Mouse (Mus musculus) neural tube, embryonic 13.5 days (tissue): Measurements from ENCODE around the gene Cdca5. TPM values are rescaled to one million over a fixed set of nuclear protein-coding genes. Genes with fewer than 3 reads are reported as not detected.

ENCODE experiments used
- ATAC-seq: fragments of 200-750 bp; cut with Nextera tagmentation; 2 replicates; pipeline ENCODE4 v1.8.0; 2017; ENCODE audit warnings: low read depth, mild to moderate bottlenecking, moderate TSS enrichment, moderate library complexity
- H3K27ac ChIP-seq: fragments of 300-500 bp; sonication (generic); replicated peaks from 2 replicates; pipeline ENCODE4 v1.5.1; 2015; ENCODE audit warnings: moderate library complexity, mild to moderate bottlenecking, inconsistent platforms
- H3K27me3 ChIP-seq: fragments of 300-500 bp; sonication (generic); 2 replicates; pipeline ENCODE4 v1.6.1; 2015; ENCODE audit warnings: mild to moderate bottlenecking, inconsistent platforms
- H3K36me3 ChIP-seq: fragments of 300-500 bp; sonication (generic); 2 replicates; pipeline ENCODE4 v1.6.1; 2015; ENCODE audit warnings: mild to moderate bottlenecking, inconsistent platforms
- H3K4me1 ChIP-seq: fragments of 300-500 bp; sonication (generic); replicated peaks from 2 replicates; pipeline ENCODE4 v1.6.1; 2015; ENCODE audit warnings: inconsistent platforms
- H3K4me2 ChIP-seq: fragments of 300-500 bp; sonication (generic); 2 replicates; pipeline ENCODE4 v1.6.1; 2015; ENCODE audit warnings: inconsistent platforms, mild to moderate bottlenecking, moderate library complexity
- H3K4me3 ChIP-seq: fragments of 300-500 bp; sonication (generic); 2 replicates; pipeline ENCODE4 v1.5.1; 2015; ENCODE audit warnings: mild to moderate bottlenecking, inconsistent platforms
- H3K9ac ChIP-seq: fragments of 300-500 bp; sonication (generic); 2 replicates; pipeline ENCODE4 v1.6.1; 2015; ENCODE audit warnings: moderate library complexity, mild to moderate bottlenecking, inconsistent platforms
- H3K9me3 ChIP-seq: fragments of 300-500 bp; sonication (generic); 2 replicates; pipeline ENCODE4 v1.6.1; 2016; ENCODE audit warnings: inconsistent platforms
- WGBS: fragments of 180-500 bp; shearing (Covaris S2); methylation state at CpG from one replicate; pipeline ENCODE4 v1.1.7; 2015; 5-methylcytosine and 5-hydroxymethylcytosine counted together
- polyA plus RNA-seq: library from polyadenylated mRNA; unstranded; fragments of >200 nt; fragmentation: Nextera tagmentation; extraction: Ambion mirVana; gene quantifications from 2 replicates; pipeline ENCODE4 v1.2.1, GENCODE M21; 2015

The Cdca5 gene
- polyA plus RNA-seq, 1 experiment from 2014 or later: 6.4 TPM

DNA sequence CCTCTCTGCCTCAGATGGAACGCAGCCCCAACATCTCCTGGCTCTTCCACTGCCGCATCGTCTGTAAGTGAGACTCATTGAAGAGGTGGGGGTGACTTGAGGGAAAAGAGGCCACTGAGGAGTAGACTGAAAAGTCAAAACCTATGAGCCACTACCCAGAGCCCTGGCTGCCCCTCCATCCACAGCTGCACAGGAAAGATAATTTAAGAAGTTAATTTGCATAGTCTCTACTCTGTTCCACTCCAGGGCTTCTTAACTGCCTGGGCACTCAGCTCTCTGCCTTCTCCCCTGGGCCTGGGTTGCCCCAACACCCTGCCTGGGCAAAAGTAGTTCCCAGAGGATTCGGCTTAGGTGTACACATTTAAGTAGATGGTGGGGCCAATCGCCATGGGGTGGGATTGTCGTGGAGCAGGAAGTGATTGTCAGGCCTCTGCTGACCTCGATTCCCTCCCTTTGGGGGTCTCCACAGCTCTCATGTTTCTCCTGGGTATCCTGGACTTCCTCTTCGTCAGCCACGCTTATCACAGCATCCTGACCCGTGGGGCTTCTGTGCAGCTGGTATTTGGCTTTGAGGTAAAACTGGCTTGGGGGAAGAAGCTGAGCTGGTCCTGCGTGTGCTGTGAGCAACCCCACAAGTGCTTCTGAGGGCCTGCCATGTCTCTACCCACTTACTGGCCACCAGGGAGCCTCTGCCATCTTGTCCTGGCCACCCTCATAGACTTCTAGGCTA lies 35.9 kb upstream of the Cdca5 start:
- Histone ChIP-seq H3K4me3 (peak overlapping the region; percentile 88; the same call in 1 of the 2 replicates), H3K9me3 (no peaks in the 10 kb centered on the region), H3K27ac (no peak overlapping the region), H3K4me1 (peaks cover 27% of the 10 kb centered on the region), H3K36me3 (peaks cover 59% of the 10 kb centered on the region), H3K4me2 (peak overlapping the region; percentile 99; the same call in 1 of the 2 replicates), H3K27me3 (no peaks in the 10 kb centered on the region), H3K9ac (no peak overlapping the region)
- ATAC-seq: no peak
- 91% methylated on average over 11 of the region's 11 CpGs for WGBS

DNA sequence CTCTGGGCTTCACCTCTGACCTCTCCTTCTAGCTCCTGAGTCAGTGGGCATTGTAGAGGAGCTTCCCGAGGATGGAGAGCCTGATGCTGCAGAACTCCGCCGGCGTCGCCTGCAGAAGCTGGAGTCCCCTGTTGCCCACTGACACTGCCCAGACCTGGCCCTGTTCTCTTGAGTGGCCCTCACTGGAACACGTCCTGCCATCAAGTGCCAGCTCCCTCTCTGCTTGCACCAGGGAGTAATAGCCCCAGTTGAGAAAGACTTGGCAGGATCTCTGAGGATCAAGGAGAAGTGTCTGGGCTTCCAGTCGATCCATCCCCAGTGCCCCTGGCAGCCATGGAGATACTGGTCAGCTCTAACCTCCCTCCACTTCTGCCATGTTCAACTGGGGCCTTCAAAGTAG lies 32.3 kb upstream of the Cdca5 start:
- no peak for ATAC-seq
- Histone ChIP-seq H3K4me1 (peaks cover 25% of the 10 kb centered on the region), H3K4me2 (no peak overlapping the region), H3K36me3 (peaks cover 80% of the 10 kb centered on the region), H3K9me3 (no peaks in the 10 kb centered on the region), H3K27me3 (no peaks in the 10 kb centered on the region), H3K27ac (no peak overlapping the region), H3K4me3 (no peak overlapping the region), H3K9ac (0 out of 2 replicates have a peak overlapping the region, but pooled peaks have one; percentile 22)
- WGBS: 81% methylated on average over 7 of the region's 7 CpGs

DNA sequence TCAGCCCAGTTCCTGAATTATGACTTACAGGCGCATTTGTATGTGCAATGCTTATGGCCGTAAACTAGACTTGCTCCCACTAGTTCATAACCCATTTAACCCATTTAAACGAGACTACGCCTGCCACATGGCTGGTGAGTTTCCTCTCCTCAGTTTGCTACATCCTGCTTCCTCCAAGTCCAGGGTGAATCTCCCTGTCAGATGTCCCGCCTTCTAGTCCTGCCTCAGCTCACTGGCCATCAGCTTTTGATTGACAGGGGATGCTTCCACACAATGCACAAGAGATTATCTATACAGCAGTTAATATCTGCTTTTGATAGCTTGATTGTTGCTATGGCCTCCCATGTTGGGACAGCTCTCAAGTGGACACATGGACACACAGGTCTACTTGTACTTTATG lies 30.5 kb upstream of the Cdca5 start:
- H3K4me3 ChIP-seq: no peak overlapping the region
- 92% methylated on average over 5 of the region's 5 CpGs for WGBS
- peaks cover 21% of the 10 kb centered on the region for H3K4me1 ChIP-seq
- H3K9me3 ChIP-seq: no peaks in the 10 kb centered on the region
- no peaks in the 10 kb centered on the region for H3K27me3 ChIP-seq
- ATAC-seq: no peak
- H3K27ac ChIP-seq: no peak overlapping the region
- no peak overlapping the region for H3K9ac ChIP-seq
- H3K36me3 ChIP-seq: peaks cover 72% of the 10 kb centered on the region
- H3K4me2 ChIP-seq: no peak overlapping the region

DNA sequence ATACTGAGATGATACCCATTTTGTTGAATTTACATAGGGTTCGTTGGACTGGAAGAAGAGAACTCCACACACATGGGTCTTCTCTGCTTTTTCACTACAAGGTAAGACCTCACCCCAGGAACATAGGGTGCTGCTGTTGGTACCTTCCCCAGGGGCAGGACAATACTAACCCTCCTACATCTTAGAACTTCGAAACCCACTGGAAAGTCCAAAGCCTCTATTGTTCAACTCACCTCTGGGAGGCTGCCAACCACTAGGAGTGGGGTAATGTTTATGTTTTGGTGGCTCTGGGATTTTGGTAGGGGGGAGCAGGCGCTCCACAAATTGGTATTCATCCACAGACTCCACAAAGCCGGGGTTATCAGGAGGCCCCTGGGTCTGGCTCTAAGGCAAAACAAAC lies 28.1 kb upstream of the Cdca5 start:
- 64% methylated on average over 4 of the region's 4 CpGs for WGBS
- peak overlapping the region; percentile 92 for H3K4me3 ChIP-seq
- peaks cover 29% of the 10 kb centered on the region for H3K4me1 ChIP-seq
- H3K9ac ChIP-seq: peak overlapping the region; percentile 96
- H3K27ac ChIP-seq: no peak overlapping the region
- no peak for ATAC-seq
- peaks cover 57% of the 10 kb centered on the region for H3K36me3 ChIP-seq
- H3K9me3 ChIP-seq: no peaks in the 10 kb centered on the region
- H3K4me2 ChIP-seq: peak overlapping the region; percentile 87
- no peaks in the 10 kb centered on the region for H3K27me3 ChIP-seq

DNA sequence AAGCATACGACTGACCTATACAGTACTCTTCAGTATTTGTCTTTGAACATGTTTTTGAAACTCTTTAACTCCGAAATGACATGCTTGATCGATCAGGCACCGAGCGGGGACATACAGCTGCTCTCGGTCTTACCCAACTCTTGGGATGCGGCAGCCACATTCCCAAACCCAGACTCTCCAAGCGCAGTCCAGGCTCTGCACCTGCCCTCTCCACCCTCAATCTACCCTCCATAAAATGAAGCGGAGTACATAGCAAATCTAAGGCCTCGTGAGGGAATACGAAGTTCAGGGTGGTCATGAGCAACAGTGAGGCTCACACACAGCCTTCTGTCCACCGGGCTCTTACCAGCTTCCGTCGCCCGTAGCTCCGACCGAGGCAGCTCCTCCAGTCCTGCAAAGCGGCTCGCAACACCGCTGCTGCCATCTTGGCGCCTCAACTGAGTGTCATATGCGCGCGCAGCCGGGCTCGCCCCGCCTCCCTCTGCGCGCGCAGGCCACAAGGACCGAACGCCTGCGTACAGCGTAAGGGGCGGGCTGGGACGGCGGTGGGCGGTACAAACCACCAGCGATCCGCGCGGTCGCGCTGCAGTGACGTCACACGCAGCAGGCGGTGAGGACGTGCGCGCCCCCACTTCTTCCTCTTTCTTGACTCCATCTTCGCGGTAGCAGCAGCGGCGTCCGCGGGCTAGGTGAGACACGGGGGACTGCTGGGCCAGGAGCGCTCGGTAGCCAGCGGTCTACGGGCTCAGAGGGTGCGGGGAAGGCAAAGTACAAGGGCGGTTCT lies 27.3 kb upstream of the Cdca5 start, which contains the start of the genes Mrpl49 and Fau:
Mrpl49 (minus strand) TSS at position 473 of the 784 bp plus-strand sequence.
Fau (plus strand) TSS at position 532 of the 784 bp plus-strand sequence.
- peaks cover 37% of the 10 kb centered on the region for H3K4me1 ChIP-seq
- no peaks in the 10 kb centered on the region for H3K27me3 ChIP-seq
- peak within 1 kb of the TSS; percentile 92 for H3K4me3 ChIP-seq
- peak; percentile 86 for ATAC-seq
- H3K36me3 ChIP-seq: peaks cover 49% of the 10 kb centered on the region
- H3K9ac ChIP-seq: peak within 1 kb of the TSS; percentile 96
- peak within 1 kb of the TSS; percentile 87 for H3K27ac ChIP-seq
- WGBS: under 1% methylated on average over 62 of the region's 63 CpGs
- H3K4me2 ChIP-seq: peak within 1 kb of the TSS; percentile 87
- H3K9me3 ChIP-seq: no peaks in the 10 kb centered on the region

DNA sequence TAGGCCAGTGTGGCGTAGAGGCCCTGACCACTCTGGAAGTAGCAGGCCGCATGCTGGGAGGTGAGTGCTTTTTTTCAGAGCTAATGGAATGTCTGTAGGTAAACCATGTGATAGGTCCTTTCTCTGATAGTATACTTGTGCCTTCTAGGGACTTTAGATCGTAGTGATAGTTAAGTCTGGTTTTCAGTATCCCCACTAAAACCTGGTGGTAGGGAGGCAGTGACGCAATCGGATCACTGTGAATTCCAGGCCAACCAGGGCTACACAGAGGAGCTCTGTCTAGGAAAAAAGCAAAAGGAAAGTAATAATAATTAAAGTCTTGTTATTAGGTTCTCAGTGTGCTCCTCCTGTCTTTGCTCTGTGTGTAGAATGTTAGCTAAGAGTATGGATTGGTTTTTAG lies 26.3 kb upstream of the Cdca5 start:
- Histone ChIP-seq H3K27ac (peak overlapping the region; percentile 87; the same call in 1 of the 2 replicates), H3K4me3 (peak overlapping the region; percentile 92), H3K9me3 (no peaks in the 10 kb centered on the region), H3K9ac (peak overlapping the region; percentile 96), H3K4me2 (peak overlapping the region; percentile 86), H3K4me1 (peaks cover 47% of the 10 kb centered on the region), H3K27me3 (no peaks in the 10 kb centered on the region), H3K36me3 (peaks cover 43% of the 10 kb centered on the region)
- ATAC-seq: no peak
- WGBS: 32% methylated on average over 5 of the region's 5 CpGs

DNA sequence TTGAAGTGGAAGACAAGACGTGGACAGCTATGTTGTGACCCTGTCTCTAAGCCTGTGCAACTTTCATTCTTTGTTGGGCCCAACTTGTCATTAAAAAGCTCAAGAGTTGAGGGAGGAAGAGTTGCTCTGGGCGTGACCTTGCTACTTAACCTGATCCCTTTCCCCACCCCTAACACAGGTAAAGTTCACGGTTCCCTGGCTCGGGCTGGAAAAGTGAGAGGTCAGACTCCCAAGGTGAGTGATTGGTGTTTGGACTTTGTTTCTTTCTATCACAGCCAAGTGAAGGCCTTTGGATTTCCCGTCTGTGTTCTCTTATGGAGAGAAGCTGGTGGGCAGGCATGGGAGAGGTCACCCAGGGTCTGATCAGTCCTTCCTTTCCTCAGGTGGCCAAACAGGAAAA lies 25.8 kb upstream of the Cdca5 start:
- 87% methylated on average over 5 of the region's 5 CpGs for WGBS
- H3K4me3 ChIP-seq: peak overlapping the region; percentile 92
- no peak for ATAC-seq
- H3K36me3 ChIP-seq: peaks cover 39% of the 10 kb centered on the region
- H3K9me3 ChIP-seq: no peaks in the 10 kb centered on the region
- H3K27ac ChIP-seq: no peak overlapping the region
- peak overlapping the region; percentile 96; the same call in 1 of the 2 replicates for H3K9ac ChIP-seq
- peaks cover 50% of the 10 kb centered on the region for H3K4me1 ChIP-seq
- no peaks in the 10 kb centered on the region for H3K27me3 ChIP-seq
- peak overlapping the region; percentile 86 for H3K4me2 ChIP-seq

DNA sequence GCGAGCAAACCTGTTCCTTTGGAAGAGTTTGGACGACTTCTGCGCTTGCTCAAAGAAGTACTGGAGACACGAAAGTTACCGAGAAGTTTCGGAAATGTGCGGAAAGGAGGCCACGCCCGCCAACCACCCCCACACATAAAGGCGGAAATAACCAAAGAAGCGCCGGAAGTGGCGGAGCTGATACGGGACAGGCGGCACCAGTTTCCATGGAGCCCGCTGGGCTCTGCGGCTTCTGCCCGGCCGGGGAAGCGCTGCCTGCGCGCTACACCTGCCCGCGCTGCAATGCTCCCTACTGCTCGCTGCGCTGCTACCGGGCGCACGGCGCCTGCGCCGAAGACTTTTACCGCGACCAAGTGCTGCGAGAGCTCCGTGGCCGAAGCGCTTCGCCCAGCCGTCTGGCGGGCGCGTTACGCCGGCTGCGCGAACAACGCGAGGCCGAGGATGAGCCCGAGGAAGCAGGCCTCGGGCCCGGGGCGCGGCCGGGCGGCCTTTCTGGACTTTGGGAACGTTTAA lies 23.7 kb upstream of the Cdca5 start, which contains the start of gene Znhit2:
Znhit2 (plus strand) TSS at position 172 of the 513 bp plus-strand sequence.
- under 1% methylated on average over 58 of the region's 58 CpGs for WGBS
- Histone ChIP-seq H3K27ac (peak within 1 kb of the TSS; percentile 94), H3K9me3 (no peaks in the 10 kb centered on the region), H3K4me1 (peaks cover 55% of the 10 kb centered on the region), H3K36me3 (peaks cover 19% of the 10 kb centered on the region), H3K4me3 (peak within 1 kb of the TSS; percentile 88), H3K27me3 (no peaks in the 10 kb centered on the region), H3K9ac (peak within 1 kb of the TSS; percentile 97), H3K4me2 (peak within 1 kb of the TSS; percentile 100)
- peak; percentile 70 for ATAC-seq

DNA sequence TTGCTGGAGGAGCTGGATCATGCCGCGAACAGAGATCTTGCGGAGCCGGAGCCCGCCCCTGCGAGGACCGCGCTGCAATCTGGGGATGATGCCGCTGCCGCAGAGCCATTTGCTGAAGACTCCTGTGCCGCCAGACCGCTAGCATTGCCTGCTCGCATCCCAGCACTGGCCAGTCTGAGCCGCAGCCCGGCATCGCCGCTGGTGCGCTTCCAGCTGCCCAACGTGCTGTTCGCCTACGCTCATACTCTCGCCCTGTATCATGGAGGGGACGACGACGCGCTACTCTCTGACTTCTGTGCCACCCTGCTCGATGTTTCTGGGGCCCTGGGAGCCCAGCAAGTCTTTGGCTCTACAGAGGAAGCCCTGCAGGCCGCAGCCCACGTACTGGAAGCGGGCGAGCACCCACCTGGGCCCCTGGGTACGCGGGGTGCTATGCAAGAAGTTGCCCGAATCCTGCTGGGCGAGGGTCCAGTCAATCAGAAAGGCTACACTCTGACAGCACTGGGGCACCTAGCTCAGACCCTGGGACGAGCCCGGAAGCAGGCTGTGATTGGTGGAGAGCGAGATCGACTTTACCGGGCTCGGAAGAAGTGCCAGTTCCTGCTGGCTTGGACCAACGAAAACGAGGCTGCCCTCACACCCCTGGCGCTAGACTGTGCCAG lies 23.0 kb upstream of the Cdca5 start:
- peak overlapping the region; percentile 100 for H3K4me2 ChIP-seq
- peak; percentile 2; the same call in 1 of the 2 replicates for ATAC-seq
- H3K27me3 ChIP-seq: no peaks in the 10 kb centered on the region
- peak overlapping the region; percentile 88 for H3K4me3 ChIP-seq
- peaks cover 55% of the 10 kb centered on the region for H3K4me1 ChIP-seq
- WGBS: 2% methylated on average over 44 of the region's 44 CpGs
- H3K27ac ChIP-seq: peak overlapping the region; percentile 94
- no peaks in the 10 kb centered on the region for H3K9me3 ChIP-seq
- peaks cover 19% of the 10 kb centered on the region for H3K36me3 ChIP-seq
- H3K9ac ChIP-seq: peak overlapping the region; percentile 97

DNA sequence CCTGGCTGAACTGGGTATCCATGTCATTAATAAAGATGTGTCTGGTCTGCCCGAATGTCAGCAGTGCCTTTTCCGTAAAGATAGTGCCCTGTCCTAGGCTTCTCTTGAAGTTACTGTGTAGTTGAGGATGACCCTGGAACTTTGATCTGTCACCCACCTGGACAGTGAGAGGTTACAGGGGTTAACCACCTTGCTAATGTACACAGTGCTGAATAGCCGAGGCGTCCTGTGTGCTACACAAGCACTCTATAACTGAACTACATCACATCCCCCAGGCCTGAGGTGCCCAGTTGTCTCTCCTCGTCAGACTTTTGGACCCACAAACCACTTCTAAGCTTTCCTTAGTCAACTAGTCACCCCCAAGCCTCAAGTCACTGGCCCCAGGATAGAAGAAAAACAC lies 22.4 kb upstream of the Cdca5 start:
- Histone ChIP-seq H3K4me2 (peak overlapping the region; percentile 100), H3K27ac (peak overlapping the region; percentile 94; the same call in 1 of the 2 replicates), H3K27me3 (no peaks in the 10 kb centered on the region), H3K9ac (peak overlapping the region; percentile 97), H3K9me3 (no peaks in the 10 kb centered on the region), H3K4me3 (peak overlapping the region; percentile 88), H3K4me1 (peaks cover 58% of the 10 kb centered on the region), H3K36me3 (peaks cover 19% of the 10 kb centered on the region)
- no peak for ATAC-seq
- WGBS: 69% methylated on average over 5 of the region's 5 CpGs

DNA sequence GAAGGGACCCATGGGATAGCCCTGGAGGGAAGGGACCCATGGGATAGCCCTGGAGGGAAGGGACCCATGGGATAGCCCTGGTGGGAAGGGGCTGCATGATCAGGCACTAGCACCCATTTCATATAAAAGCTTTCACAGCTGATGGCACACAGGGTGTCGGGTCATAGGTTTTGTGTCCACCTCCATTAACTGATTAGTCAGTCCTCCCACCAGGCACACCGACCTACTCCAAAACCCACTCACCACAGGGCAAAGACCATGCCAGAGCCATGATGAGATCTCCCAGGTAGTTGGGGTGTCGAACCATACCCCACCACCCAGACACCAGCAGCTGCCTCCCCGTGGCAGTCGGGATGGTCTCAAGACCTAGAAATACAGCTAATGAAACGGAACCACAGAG lies 21.7 kb upstream of the Cdca5 start:
- H3K9ac ChIP-seq: peak overlapping the region; percentile 97
- H3K4me1 ChIP-seq: peaks cover 63% of the 10 kb centered on the region
- 93% methylated on average over 6 of the region's 6 CpGs for WGBS
- peaks cover 19% of the 10 kb centered on the region for H3K36me3 ChIP-seq
- H3K27me3 ChIP-seq: no peaks in the 10 kb centered on the region
- H3K4me3 ChIP-seq: 0 out of 2 replicates have a peak overlapping the region, but pooled peaks have one; percentile 88
- H3K9me3 ChIP-seq: no peaks in the 10 kb centered on the region
- H3K27ac ChIP-seq: no peak overlapping the region
- no peak for ATAC-seq
- H3K4me2 ChIP-seq: peak overlapping the region; percentile 100
